Mouse (Mus musculus) forebrain, embryonic 13.5 days (tissue): Measurements from ENCODE around the gene Fbxo3. TPM values are rescaled to one million over a fixed set of nuclear protein-coding genes. Genes with fewer than 3 reads are reported as not detected.
A peak's percentile ranks its signal among the peaks of the same experiment; 100 is the strongest.
"Not testable (repeated sequence)": the region's sequence is repeated elsewhere in the genome, so short reads cannot be mapped to it uniquely, and the experiment has no call there.

Experiments
- ATAC-seq: fragments of 200-750 bp; cut with Nextera tagmentation; 2 replicates; pipeline ENCODE4 v1.8.0; 2017
- H3K27ac ChIP-seq: fragments of 300-500 bp; sonication (generic); 2 replicates; pipeline ENCODE4 v1.5.1; 2015; ENCODE audit warnings: inconsistent platforms, mild to moderate bottlenecking, moderate library complexity
- H3K27me3 ChIP-seq: fragments of 300-500 bp; sonication (generic); 2 replicates; pipeline ENCODE4 v1.6.1; 2015; ENCODE audit warnings: mild to moderate bottlenecking, inconsistent platforms
- H3K36me3 ChIP-seq: fragments of 300-500 bp; sonication (generic); 2 replicates; pipeline ENCODE4 v1.6.1; 2015; ENCODE audit warnings: mild to moderate bottlenecking, inconsistent platforms; ENCODE audit not compliant: poor library complexity, severe bottlenecking
- H3K4me1 ChIP-seq: fragments of 300-500 bp; sonication (generic); 2 replicates; pipeline ENCODE4 v1.6.1; 2015; ENCODE audit warnings: inconsistent platforms
- H3K4me2 ChIP-seq: fragments of 300-500 bp; sonication (generic); 2 replicates; pipeline ENCODE4 v1.6.1; 2015; ENCODE audit warnings: inconsistent platforms, mild to moderate bottlenecking, moderate library complexity
- H3K4me3 ChIP-seq: fragments of 300-500 bp; sonication (generic); 2 replicates; pipeline ENCODE4 v1.5.1; 2015; ENCODE audit warnings: mild to moderate bottlenecking, inconsistent platforms
- H3K9ac ChIP-seq: fragments of 300-500 bp; sonication (generic); 2 replicates; pipeline ENCODE4 v1.6.1; 2015; ENCODE audit warnings: mild to moderate bottlenecking, inconsistent platforms
- H3K9me3 ChIP-seq: fragments of 300-500 bp; sonication (generic); replicated peaks from 2 replicates; pipeline ENCODE4 v1.6.1; 2016; ENCODE audit warnings: inconsistent platforms
- WGBS: fragments of 180-500 bp; shearing (Covaris S2); methylation state at CpG from one replicate; pipeline ENCODE4 v1.1.7; 2015; 5-methylcytosine and 5-hydroxymethylcytosine counted together
- polyA plus RNA-seq: library from polyadenylated mRNA; unstranded; fragments of >200 nt; fragmentation: Nextera tagmentation; extraction: Ambion mirVana; gene quantifications from 2 replicates; pipeline ENCODE4 v1.2.1, GENCODE M21; 2015

Fbxo3 gene
- polyA plus RNA-seq, 1 experiment from 2014 or later = 60.2 TPM

DNA sequence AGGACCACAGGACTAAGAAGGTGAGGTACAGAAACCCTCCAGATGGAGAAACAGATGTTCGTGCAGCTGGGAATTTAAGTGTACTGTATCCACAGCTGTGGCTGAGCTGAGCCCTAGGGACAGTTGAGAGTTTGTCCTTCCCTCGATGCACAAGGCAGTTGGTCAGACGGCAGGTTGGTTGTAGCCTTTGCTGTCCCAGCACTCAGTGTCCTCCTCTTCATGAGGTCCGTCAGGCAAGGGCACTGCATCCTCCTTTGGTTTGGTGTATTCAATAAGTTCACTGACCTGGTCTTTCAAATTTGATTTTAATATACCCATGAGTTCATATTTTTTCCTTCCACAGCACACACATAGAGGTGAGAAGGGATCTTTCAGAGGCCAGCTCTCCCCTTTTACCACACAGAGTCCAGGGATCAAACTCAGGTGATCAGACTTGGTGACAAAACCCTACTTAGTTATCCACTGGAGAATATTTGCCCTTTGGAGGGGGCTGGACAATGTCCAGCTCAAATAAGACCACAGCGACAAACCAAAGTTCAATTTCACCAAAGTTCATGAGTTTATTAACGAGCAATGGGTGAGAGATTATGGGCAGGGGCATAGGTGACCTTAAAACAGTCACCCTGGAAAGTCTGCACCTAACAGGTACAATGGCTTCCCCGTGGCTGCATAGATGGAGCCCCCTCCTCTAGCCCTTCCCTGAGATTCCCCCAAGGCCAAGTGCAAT lies 19.6 kb upstream of the Fbxo3 start:
- no peak for ATAC-seq
- 86% methylated on average over 7 of the region's 7 CpGs for WGBS
- no peak overlapping the region for H3K4me3 ChIP-seq
- H3K9ac ChIP-seq = no peak overlapping the region
- no peaks in the 10 kb centered on the region for H3K9me3 ChIP-seq
- no peaks in the 10 kb centered on the region for H3K36me3 ChIP-seq
- no peak overlapping the region for H3K4me2 ChIP-seq
- peaks cover 3% of the 10 kb centered on the region; the same call in 1 of the 2 replicates for H3K27me3 ChIP-seq
- no peak overlapping the region for H3K27ac ChIP-seq
- no peaks in the 10 kb centered on the region for H3K4me1 ChIP-seq

DNA sequence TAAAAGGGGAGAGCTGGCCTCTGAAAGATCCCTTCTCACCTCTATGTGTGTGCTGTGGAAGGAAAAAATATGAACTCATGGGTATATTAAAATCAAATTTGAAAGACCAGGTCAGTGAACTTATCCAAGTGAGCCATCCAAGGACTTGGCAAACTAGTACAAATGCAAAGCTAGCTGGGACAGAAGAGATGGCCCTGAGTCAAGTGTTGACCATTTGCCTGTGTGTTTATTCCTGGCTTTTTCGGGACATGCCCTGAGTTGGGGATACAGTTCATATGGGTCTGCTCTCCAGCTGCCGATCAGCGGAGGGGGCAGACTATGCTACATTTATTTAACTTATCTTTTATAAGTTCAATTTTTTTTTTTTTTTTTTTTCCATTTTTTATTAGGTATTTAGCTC lies 18.7 kb upstream of the Fbxo3 start:
- not testable (repeated sequence) for H3K4me3 ChIP-seq, H3K4me1 ChIP-seq, H3K27ac ChIP-seq, H3K27me3 ChIP-seq, H3K4me2 ChIP-seq, H3K9me3 ChIP-seq, ATAC-seq, H3K9ac ChIP-seq, H3K36me3 ChIP-seq
- WGBS = 93% methylated on average over 3 of the region's 3 CpGs

DNA sequence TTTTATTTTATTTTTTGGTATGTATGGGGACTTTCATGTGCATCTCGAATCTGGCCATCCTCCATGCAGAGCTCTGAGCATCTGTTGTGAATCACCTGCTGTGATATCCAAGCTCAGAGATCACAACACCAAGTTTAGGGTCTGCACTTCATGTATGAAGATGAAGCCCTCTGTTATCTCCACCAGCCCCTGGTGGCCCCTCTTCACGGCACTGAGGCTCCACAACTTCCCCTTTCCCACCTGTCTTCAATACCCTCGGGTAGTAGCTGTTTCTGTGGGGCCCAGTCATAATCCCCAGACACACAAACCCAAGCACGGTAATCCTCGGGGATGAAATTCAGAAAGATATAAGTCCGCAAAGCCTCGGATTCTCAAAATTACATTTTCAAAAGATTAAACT lies 4.4 kb upstream of the Fbxo3 start:
- 85% methylated on average over 7 of the region's 7 CpGs for WGBS
- ATAC-seq = no peak
- no peak overlapping the region for H3K4me3 ChIP-seq
- no peaks in the 10 kb centered on the region for H3K9me3 ChIP-seq
- H3K36me3 ChIP-seq = no peaks in the 10 kb centered on the region
- peaks cover 4% of the 10 kb centered on the region; the same call in 1 of the 2 replicates for H3K4me1 ChIP-seq
- no peak overlapping the region for H3K4me2 ChIP-seq
- no peak overlapping the region for H3K27ac ChIP-seq
- H3K27me3 ChIP-seq = no peaks in the 10 kb centered on the region
- H3K9ac ChIP-seq = no peak overlapping the region

DNA sequence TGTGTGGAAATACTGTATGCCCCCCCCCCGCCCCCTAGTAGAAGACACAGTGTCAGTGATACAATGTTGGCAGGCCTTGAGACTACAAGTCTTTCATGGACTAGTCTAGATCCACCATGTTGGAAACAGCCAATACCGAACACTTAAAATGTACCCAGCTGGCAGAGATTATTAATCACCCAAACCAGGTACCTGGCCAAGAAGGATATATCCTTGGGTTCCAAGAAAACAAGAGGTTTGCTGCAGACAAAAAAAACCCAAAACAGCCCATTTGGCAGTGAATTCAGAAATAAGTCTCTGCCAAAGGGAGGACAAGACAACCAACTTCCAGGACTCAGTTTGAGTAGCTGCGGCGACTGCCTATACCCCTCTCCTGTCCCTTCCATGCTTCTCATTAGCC lies 2.9 kb upstream of the Fbxo3 start:
- no peaks in the 10 kb centered on the region for H3K36me3 ChIP-seq
- no peak overlapping the region for H3K4me3 ChIP-seq
- no peaks in the 10 kb centered on the region for H3K9me3 ChIP-seq
- H3K27ac ChIP-seq = no peak overlapping the region
- 91% methylated on average over 4 of the region's 4 CpGs for WGBS
- no peak for ATAC-seq
- peaks cover 19% of the 10 kb centered on the region for H3K4me1 ChIP-seq
- H3K27me3 ChIP-seq = no peaks in the 10 kb centered on the region
- no peak overlapping the region for H3K4me2 ChIP-seq
- H3K9ac ChIP-seq = no peak overlapping the region

DNA sequence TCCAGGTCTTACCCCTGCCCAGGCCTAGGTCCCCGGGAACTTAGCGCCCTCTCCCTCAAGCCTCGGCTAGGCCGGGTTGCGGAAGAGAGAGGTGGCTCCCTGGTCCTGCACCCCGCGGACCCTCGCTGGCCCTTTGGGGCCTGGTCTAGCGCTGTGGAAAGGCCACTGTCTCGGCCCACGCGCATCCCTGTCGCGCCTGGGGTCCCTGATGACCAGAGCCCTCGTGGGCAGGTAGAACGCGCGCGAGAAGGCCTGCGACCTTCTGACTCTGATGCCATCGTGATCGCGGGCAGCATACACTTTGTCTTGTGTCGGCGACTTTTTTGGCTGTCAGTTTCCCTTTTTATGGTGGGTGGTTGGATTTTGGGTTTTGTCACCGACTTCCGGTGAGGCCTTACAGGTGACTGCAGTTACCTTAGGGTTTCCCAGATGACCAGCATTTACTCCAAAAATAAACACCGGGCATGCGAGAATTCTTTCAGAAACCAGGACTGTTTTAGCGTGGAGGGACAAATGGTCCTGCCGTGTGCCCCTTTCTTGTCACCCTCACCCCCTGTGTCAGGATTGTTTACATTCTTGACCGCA lies 710 bp downstream of the Fbxo3 start, which contains the start of gene 4931422A03Rik:
Gene 4931422A03Rik, minus strand, starts transcription at position 223 of the 585 bp plus-strand sequence.
- Histone ChIP-seq H3K36me3 (0 out of 2 replicates have a peak, but pooled peaks cover 5% of the 10 kb centered on the region), H3K9ac (peak within 1 kb of the TSS; percentile 94), H3K9me3 (no peaks in the 10 kb centered on the region), H3K4me2 (peak within 1 kb of the TSS; percentile 90), H3K4me3 (peak within 1 kb of the TSS; percentile 94), H3K27me3 (no peaks in the 10 kb centered on the region), H3K4me1 (peaks cover 29% of the 10 kb centered on the region), H3K27ac (no peak within 1 kb of the TSS)
- WGBS = 1% methylated on average over 32 of the region's 32 CpGs
- ATAC-seq = peak; percentile 73

DNA sequence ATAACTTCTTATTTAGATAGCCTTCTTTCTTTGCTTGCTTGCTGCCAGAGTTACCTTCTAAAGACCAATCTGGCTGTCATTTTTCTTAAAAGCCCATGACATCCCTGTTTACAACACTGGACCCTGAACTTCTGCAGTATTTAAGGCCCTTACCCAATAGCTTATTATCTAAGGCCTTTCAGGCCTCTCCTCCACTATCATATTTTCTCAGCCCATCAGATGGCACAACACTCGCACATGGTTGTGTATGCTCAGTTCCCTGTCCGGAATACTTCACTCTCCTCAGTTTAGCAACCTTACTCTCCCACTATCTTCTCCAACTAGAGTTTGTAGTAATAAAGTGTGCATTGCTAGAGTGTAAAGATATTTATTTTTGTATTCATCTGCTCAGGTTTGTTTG lies 1.6 kb downstream of the Fbxo3 start:
- H3K4me1 ChIP-seq = peaks cover 29% of the 10 kb centered on the region
- H3K4me3 ChIP-seq = peak overlapping the region; percentile 94
- 79% methylated on average over 2 of the region's 2 CpGs for WGBS
- H3K9ac ChIP-seq = peak overlapping the region; percentile 94; the same call in 1 of the 2 replicates
- H3K9me3 ChIP-seq = no peaks in the 10 kb centered on the region
- H3K27ac ChIP-seq = no peak overlapping the region
- no peak for ATAC-seq
- peak overlapping the region; percentile 90 for H3K4me2 ChIP-seq
- no peaks in the 10 kb centered on the region for H3K27me3 ChIP-seq
- H3K36me3 ChIP-seq = peaks cover 6% of the 10 kb centered on the region

DNA sequence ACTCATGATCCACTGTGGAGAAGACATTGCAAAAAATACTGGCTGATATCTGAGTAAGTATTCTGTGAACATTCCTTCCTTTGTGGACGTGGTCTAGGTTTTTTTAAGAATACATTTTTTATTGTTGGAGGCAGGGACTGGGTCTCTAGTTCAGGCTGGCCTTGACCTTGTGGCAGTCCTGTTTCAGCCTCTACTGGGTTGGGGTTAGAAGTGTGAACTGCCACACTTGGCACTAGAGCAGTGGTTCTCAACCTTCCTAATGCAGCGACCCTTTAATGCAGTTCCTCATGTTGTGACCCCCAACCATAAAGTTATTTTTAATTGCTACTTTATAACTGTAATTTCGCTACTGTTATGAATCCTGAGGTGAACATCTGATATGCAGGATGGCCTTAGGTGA lies 2.9 kb downstream of the Fbxo3 start:
- peaks cover 9% of the 10 kb centered on the region for H3K36me3 ChIP-seq
- WGBS = 88% methylated on average over 3 of the region's 3 CpGs
- H3K9me3 ChIP-seq = no peaks in the 10 kb centered on the region
- no peak overlapping the region for H3K4me2 ChIP-seq
- no peak overlapping the region for H3K4me3 ChIP-seq
- no peak for ATAC-seq
- H3K9ac ChIP-seq = no peak overlapping the region
- H3K27ac ChIP-seq = no peak overlapping the region
- no peaks in the 10 kb centered on the region for H3K27me3 ChIP-seq
- peaks cover 29% of the 10 kb centered on the region for H3K4me1 ChIP-seq

DNA sequence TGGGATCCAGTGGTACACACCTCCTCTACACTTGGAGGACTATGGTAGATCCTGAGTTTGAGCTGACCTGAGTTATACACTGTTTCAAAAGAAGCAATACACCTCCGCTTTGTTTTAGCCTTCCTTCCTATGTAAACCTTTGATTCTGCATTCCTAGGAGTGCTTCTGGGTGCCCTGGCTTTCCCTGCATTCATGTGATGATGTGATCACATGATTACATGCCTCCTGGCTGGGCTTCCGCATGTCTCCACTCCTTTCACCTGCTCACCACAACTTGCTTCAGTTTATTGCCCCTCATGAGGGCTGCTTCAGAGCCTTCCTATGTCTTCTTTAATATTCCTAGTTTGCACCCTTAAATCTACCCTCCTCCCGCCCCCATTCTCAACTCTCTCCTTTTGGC lies 4.5 kb downstream of the Fbxo3 start:
- Histone ChIP-seq H3K4me2 (no peak overlapping the region), H3K27ac (no peak overlapping the region), H3K9me3 (no peaks in the 10 kb centered on the region), H3K27me3 (no peaks in the 10 kb centered on the region), H3K4me3 (no peak overlapping the region), H3K36me3 (peaks cover 21% of the 10 kb centered on the region), H3K4me1 (peaks cover 29% of the 10 kb centered on the region), H3K9ac (no peak overlapping the region)
- ATAC-seq = no peak
- WGBS = 94% methylated on average over 3 of the region's 3 CpGs

DNA sequence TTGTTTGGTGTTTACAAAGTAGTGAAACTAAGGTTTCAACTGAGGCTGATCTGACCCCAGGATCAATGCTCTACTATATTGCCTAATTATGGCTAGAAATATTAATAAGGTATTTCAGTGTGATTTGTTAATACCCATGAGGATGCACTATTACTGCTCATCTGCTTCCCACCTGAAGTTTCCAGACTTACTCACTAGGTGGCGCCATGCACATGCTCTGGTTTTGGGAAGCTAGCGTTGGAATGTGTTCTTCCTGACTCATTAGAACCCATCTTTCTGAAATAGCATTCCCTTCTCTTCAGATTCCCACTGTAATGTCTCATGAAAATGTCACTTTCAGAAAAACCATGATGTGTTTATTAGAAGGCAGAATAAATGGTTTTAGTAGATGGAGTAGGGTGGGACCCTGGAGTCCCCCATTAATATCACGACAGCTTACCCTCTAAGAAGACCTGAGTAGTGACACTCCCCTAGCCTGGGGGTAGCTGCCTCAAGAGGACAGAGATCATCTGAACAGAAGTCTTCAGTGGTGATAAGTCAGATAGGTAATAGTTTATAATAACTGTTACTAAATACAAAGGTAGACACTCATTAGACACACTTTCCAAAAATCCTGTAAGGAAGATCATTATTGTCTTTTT lies 7.4 kb downstream of the Fbxo3 start:
- peaks cover 7% of the 10 kb centered on the region; the same call in 1 of the 2 replicates for H3K4me1 ChIP-seq
- no peak overlapping the region for H3K4me3 ChIP-seq
- H3K27ac ChIP-seq = no peak overlapping the region
- no peak overlapping the region for H3K4me2 ChIP-seq
- H3K9me3 ChIP-seq = no peaks in the 10 kb centered on the region
- H3K27me3 ChIP-seq = no peaks in the 10 kb centered on the region
- peaks cover 39% of the 10 kb centered on the region for H3K36me3 ChIP-seq
- WGBS = 36% methylated on average over 3 of the region's 3 CpGs
- ATAC-seq = peak; percentile 24; the same call in 1 of the 2 replicates
- H3K9ac ChIP-seq = no peak overlapping the region

DNA sequence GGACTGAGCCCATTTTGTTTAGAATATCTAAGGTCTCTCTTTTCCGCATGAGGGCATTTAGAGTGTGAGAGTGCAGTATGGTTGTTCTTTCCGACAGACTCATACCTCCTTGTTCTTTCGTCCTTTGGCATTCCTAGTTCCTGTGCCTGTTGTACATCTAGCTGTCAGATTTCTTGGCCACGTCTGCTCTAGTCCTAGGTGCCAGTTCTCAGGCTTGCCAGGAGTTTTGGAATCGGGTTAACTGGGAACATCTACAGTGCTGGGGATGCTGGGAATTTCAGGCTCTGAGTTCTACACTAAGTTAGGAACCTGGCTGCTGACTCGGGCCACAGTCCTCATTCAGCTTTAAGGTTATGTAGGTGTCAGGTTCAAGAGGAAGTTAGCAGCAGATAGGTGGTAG lies 8.1 kb downstream of the Fbxo3 start:
- 83% methylated on average over 6 of the region's 6 CpGs for WGBS
- Histone ChIP-seq H3K9me3 (no peaks in the 10 kb centered on the region), H3K27ac (no peak overlapping the region), H3K9ac (no peak overlapping the region), H3K36me3 (peaks cover 45% of the 10 kb centered on the region), H3K4me3 (no peak overlapping the region), H3K4me1 (0 out of 2 replicates have a peak, but pooled peaks cover 2% of the 10 kb centered on the region), H3K4me2 (no peak overlapping the region), H3K27me3 (no peaks in the 10 kb centered on the region)
- ATAC-seq = no peak

DNA sequence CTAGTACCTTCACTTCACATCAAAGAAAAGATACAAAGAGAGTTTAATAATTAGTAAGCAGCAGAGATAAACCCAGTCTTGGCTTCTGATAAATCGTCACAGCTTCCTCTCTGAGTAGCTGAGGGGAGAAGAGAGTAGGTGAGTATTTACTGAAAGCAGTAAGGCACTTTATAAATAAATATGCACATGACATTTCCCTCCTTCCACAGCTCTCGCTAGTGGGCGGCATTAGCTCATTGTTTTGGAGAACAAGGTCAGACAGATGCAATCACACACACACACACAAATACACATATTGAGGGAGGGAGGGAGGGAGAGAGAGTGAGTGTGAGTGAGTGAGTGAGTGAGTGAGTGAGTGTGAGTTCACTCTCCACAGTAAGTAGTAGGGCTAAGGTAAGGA lies 8.8 kb downstream of the Fbxo3 start:
- Histone ChIP-seq H3K27me3 (no peaks in the 10 kb centered on the region), H3K36me3 (peaks cover 47% of the 10 kb centered on the region), H3K4me3 (no peak overlapping the region), H3K27ac (no peak overlapping the region), H3K9ac (no peak overlapping the region), H3K9me3 (no peaks in the 10 kb centered on the region), H3K4me1 (no peaks in the 10 kb centered on the region), H3K4me2 (no peak overlapping the region)
- 55% methylated on average over 3 of the region's 3 CpGs for WGBS
- ATAC-seq = no peak

DNA sequence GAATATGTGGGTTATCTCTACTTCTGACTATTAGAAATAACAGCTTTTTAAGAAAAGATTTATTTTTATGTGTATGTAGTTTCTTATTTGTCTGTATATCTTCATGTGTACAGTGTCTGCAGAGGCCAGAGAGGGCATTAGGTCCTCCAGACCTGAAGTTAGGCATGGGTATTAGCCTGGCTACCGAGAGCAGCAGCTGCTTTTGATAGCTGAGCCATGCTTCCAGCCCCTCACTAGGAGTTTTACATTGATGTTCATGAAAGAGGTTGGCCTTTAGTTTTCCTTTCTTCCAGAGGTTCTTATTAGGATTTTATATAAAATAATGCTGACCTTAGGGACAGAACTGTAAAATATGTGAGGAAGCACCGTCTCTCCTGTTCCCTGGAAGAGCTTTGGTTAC lies 10.7 kb downstream of the Fbxo3 start:
- no peak overlapping the region for H3K4me3 ChIP-seq
- 80% methylated on average over 2 of the region's 2 CpGs for WGBS
- no peaks in the 10 kb centered on the region for H3K4me1 ChIP-seq
- H3K27ac ChIP-seq = no peak overlapping the region
- ATAC-seq = no peak
- no peaks in the 10 kb centered on the region for H3K9me3 ChIP-seq
- peaks cover 46% of the 10 kb centered on the region for H3K36me3 ChIP-seq
- H3K4me2 ChIP-seq = no peak overlapping the region
- no peak overlapping the region for H3K9ac ChIP-seq
- H3K27me3 ChIP-seq = no peaks in the 10 kb centered on the region
